In the genomic region with DNA sequence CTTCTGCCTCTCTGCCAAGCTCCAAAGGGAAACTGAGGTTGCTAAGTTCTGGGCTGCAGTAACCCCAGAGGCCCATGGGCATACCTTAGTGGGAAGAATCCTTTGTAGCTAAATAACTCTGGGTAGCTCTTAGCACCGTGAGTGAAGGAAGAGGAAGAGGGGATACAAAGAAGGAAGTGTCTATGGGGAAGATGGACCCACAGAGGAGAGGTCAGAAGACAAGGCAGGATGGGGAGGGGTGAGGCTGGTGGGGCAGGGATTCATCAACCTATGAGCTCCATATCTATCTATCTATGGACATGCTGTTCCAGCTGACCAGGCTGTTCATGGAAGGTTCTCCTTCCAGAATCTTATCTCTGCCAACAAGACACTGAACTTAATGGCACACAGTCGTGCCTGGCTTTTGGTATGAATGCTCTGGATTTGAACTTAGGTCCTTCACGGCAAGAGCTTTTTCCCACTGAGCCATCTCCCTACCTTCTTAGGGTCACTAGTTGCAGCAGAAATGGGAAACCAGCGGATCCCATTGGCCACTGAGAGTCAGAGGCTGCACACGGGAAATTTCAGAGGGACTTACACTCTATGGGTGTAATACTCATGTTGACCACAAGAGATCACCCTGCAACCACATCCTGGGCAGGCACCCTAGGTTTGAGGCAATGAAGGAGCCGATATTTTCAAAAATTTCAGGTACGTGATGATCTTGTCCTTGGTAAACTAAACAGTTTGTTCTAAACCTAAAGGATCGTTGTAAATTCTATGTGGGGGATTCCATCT, we compare ENCODE assay signal across 8 mouse cellular contexts. TPM values are rescaled to one million over a fixed set of nuclear protein-coding genes. Genes with fewer than 3 reads are reported as not detected.
A peak's percentile ranks its signal among the peaks of the same experiment; 100 is the strongest.
DNase-seq lines count a peak whose midpoint lies in the region; ATAC-seq and TF ChIP-seq lines count a peak whose summit lies in the region.

No protein-coding gene starts in this region.

- H3K4me1 ChIP-seq in hindbrain, embryonic 15.5 days (replicated peaks) = peaks cover 18% of the 10 kb centered on the region; the same call in 1 of the 2 replicates

- peak; percentile 92; the same call in 1 of the 2 replicates for TF ChIP-seq CTCF in gastrocnemius, adult 2 months (IDR thresholded peaks at IDR 0.05)

- H3K4me2 ChIP-seq in hindbrain, embryonic 15.5 days = no peak overlapping the region

- H3K27me3 ChIP-seq in hindbrain, embryonic 15.5 days = peaks cover 49% of the 10 kb centered on the region

- no peak overlapping the region for H3K4me3 ChIP-seq in gastrocnemius, adult 2 months
- H3K4me3 ChIP-seq in hindbrain, embryonic 15.5 days = no peak overlapping the region

- no peak for DNase-seq in gastrocnemius, adult 2 months
- DNase-seq in gastrocnemius, postnatal 25 days = no peak
- DNase-seq in spleen, postnatal 10 days (ENCODE audit: low spot score in 2 of 2) = peak; percentile 22 to 56
- no peak for DNase-seq in spleen, adult 12 weeks (ENCODE audit: low spot score)
- peak; percentile 72 for DNase-seq in lung, postnatal 36 days
- no peak for DNase-seq in urinary bladder, postnatal 10 days (ENCODE audit: low spot score)

- no peaks in the 10 kb centered on the region for H3K36me3 ChIP-seq in hindbrain, embryonic 15.5 days

- no peak overlapping the region for H3K27ac ChIP-seq in gastrocnemius, adult 2 months
- H3K27ac ChIP-seq in hindbrain, embryonic 15.5 days (replicated peaks) = no peak overlapping the region

- WGBS in hindbrain, embryonic 15.5 days = 22% methylated on average over 8 of the region's 8 CpGs

- intact Hi-C loops in gastrocnemius, adult 2 months (cut with DNase I) = loop anchor here (1.0 kb wide), 1 partner anchor 384 kb away; no protein-coding TSS in a partner anchor

- no peak overlapping the region for H3K9ac ChIP-seq in hindbrain, embryonic 15.5 days

- peak; percentile 49; the same call in 1 of the 2 replicates for ATAC-seq in common myeloid progenitor, adult 5-6 weeks (replicated peaks; ENCODE audit: low read depth, poor library complexity, severe bottlenecking)
- peak; percentile 56; the same call in 1 of the 2 replicates for ATAC-seq in hindbrain, embryonic 15.5 days (ENCODE audit: low FRiP score, low read depth)

- no peaks in the 10 kb centered on the region for H3K9me3 ChIP-seq in hindbrain, embryonic 15.5 days

RNA-seq across cellular contexts. Expression of a gene that starts 7.0 kb away (rescaled TPM):
- total RNA-seq in gastrocnemius, adult 2 months (2021) = 100 to 1,000 TPM in 1 of 2 experiments, 10 to 100 TPM in 1; 22.4 to 127 TPM
- 10 to 100 TPM; 15.3 to 17.4 TPM for total RNA-seq in gastrocnemius, postnatal 25 days (2021)
- total RNA-seq in common myeloid progenitor, adult 5-6 weeks (2017) = 4.5 and 10.1 TPM in 2 replicates
- 57.9 and 89.0 TPM in 2 replicates for polyA plus RNA-seq in hindbrain, embryonic 15.5 days (2015; fragmentation: Nextera tagmentation; extraction: Ambion mirVana)

RNA-seq across cellular contexts. Expression of a gene that starts 45.9 kb away (rescaled TPM):
- total RNA-seq in gastrocnemius, adult 2 months (2021) = 100 to 1,000 TPM; 110 to 132 TPM
- total RNA-seq in gastrocnemius, postnatal 25 days (2021) = 100 to 1,000 TPM; 132 to 144 TPM
- total RNA-seq in common myeloid progenitor, adult 5-6 weeks (2017) = 30.5 and 33.0 TPM in 2 replicates
- polyA plus RNA-seq in hindbrain, embryonic 15.5 days (2015; fragmentation: Nextera tagmentation; extraction: Ambion mirVana) = 14.3 and 14.8 TPM in 2 replicates

Comparison
In these comparisons a context has a peak if more than half of its experiments do, and no peak if none do; other contexts are left out.
1. DNase-seq: peak in spleen, postnatal 10 days (2 of 2) and lung, postnatal 36 days (single experiment); none in gastrocnemius, adult 2 months (single experiment), gastrocnemius, postnatal 25 days (single experiment), spleen, adult 12 weeks (single experiment) and urinary bladder, postnatal 10 days (single experiment).